Mouse (Mus musculus) stomach, embryonic 16.5 days (tissue): Measurements from ENCODE around the gene Meox1. TPM values are rescaled to one million over a fixed set of nuclear protein-coding genes. Genes with fewer than 3 reads are reported as not detected.

Experiments
- ATAC-seq: fragments of 200-750 bp; cut with Nextera tagmentation; 2 replicates; pipeline ENCODE4 v1.8.0; 2017; ENCODE audit warnings: moderate number of reproducible peaks, moderate TSS enrichment; ENCODE audit not compliant: insufficient read depth, low FRiP score
- H3K27ac ChIP-seq: fragments of 300-500 bp; sonication (generic); 2 replicates; pipeline ENCODE4 v1.5.1; 2014; ENCODE audit warnings: low read length
- H3K27me3 ChIP-seq: fragments of 300-500 bp; sonication (generic); 2 replicates; pipeline ENCODE4 v1.6.1; 2014; ENCODE audit warnings: low read length, control low read depth, mixed read lengths; ENCODE audit not compliant: control insufficient read depth, insufficient read depth
- H3K36me3 ChIP-seq: fragments of 300-500 bp; sonication (generic); 2 replicates; pipeline ENCODE4 v1.6.1; 2014; ENCODE audit warnings: low read length; ENCODE audit not compliant: control insufficient read depth, insufficient read depth
- H3K4me1 ChIP-seq: fragments of 300-500 bp; sonication (generic); 2 replicates; pipeline ENCODE4 v1.6.1; 2014; ENCODE audit warnings: low read length, control low read depth, mixed read lengths; ENCODE audit not compliant: control insufficient read depth, insufficient read depth
- H3K4me2 ChIP-seq: fragments of 300-500 bp; sonication (generic); 2 replicates; pipeline ENCODE4 v1.6.1; 2014; ENCODE audit warnings: low read depth, low read length, mixed read lengths
- H3K4me3 ChIP-seq: fragments of 300-500 bp; sonication (generic); replicated peaks from 2 replicates; pipeline ENCODE4 v1.5.1; 2014; ENCODE audit warnings: mild to moderate bottlenecking, low read length
- H3K9ac ChIP-seq: fragments of 300-500 bp; sonication (generic); 2 replicates; pipeline ENCODE4 v1.6.1; 2014; ENCODE audit warnings: low read length
- H3K9me3 ChIP-seq: fragments of 300-500 bp; sonication (generic); replicated peaks from 2 replicates; pipeline ENCODE4 v1.6.1; 2016; ENCODE audit warnings: low read length, control low read depth; ENCODE audit not compliant: control insufficient read depth
- WGBS: fragments of 180-500 bp; shearing (Covaris S2); extraction: QIAGEN DNeasy Blood & Tissue Kit; methylation state at CpG from one replicate; pipeline ENCODE4 v1.1.7; 2014; 5-methylcytosine and 5-hydroxymethylcytosine counted together
- polyA plus RNA-seq: library from polyadenylated mRNA; unstranded; fragments of >200 nt; fragmentation: Nextera tagmentation; extraction: Ambion mirVana; gene quantifications from 2 replicates; pipeline ENCODE4 v1.2.1, GENCODE M21; 2015

The Meox1 gene
- polyA plus RNA-seq, 1 experiment from 2014 or later: 6.0 TPM

DNA sequence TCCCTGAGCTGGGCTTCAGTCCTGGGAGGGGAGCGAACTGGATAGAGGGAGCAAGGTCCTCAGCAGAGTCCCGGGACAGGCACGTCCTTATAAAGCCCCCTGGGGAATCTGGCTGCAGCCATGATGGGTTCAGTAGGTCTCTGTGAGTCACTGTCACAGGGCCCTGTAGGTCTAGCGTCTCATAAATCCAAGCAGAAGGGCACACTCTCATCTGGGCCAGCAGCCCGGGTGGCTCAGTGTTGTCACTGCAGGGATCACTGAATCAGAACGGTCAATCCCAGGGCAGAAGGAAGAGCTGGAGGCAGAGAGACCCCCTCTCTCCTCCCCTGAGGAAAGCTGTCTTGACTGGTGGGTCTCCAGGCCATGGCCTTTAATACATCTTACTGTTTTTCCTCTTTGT lies 14.6 kb upstream of the Meox1 start:
- H3K9ac ChIP-seq: no peak overlapping the region
- H3K27ac ChIP-seq: no peak overlapping the region
- ATAC-seq: no peak
- no peaks in the 10 kb centered on the region for H3K36me3 ChIP-seq
- no peak overlapping the region for H3K4me3 ChIP-seq
- WGBS: 70% methylated on average over 6 of the region's 6 CpGs
- H3K4me2 ChIP-seq: no peak overlapping the region
- H3K27me3 ChIP-seq: no peaks in the 10 kb centered on the region
- peaks cover 7% of the 10 kb centered on the region; the same call in 1 of the 2 replicates for H3K4me1 ChIP-seq
- H3K9me3 ChIP-seq: no peaks in the 10 kb centered on the region

GRCm38 (mm10) chr11:101905115-101905514 lies 10.9 kb upstream of the Meox1 start:
- Histone ChIP-seq H3K9me3 (no peaks in the 10 kb centered on the region), H3K4me3 (no peak overlapping the region)
- ATAC-seq: peak; percentile 68; the same call in 1 of the 2 replicates

DNA sequence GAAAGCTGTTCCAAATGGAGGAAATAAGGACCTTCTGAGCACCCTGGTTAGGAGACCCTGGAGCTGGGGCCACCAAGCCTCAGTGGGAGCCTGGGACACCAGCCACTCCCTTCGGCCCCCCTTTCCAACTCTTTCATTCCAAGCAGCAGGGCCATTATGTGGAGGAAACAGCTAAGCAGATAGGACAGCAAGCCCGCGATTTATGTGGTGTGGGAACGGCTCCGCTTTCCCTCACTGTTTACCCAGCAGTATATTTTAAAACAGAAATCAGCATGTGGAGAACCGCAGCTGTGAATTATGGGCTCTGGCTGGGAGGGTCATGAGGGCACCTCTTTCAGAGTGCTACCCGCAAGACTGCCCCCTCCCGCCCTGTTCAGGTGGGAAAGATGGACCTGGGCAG lies 7.1 kb upstream of the Meox1 start:
- no peaks in the 10 kb centered on the region for H3K9me3 ChIP-seq
- WGBS: 25% methylated on average over 8 of the region's 8 CpGs
- H3K27me3 ChIP-seq: no peaks in the 10 kb centered on the region
- H3K27ac ChIP-seq: no peak overlapping the region
- no peak for ATAC-seq
- H3K9ac ChIP-seq: no peak overlapping the region
- no peaks in the 10 kb centered on the region for H3K36me3 ChIP-seq
- no peak overlapping the region for H3K4me2 ChIP-seq
- peaks cover 18% of the 10 kb centered on the region for H3K4me1 ChIP-seq
- H3K4me3 ChIP-seq: no peak overlapping the region

More at GRCm38 (mm10) chr11:101905115-101905514, 10.9 kb upstream of the Meox1 start:
- H3K4me1 ChIP-seq: 0 out of 2 replicates have a peak, but pooled peaks cover 9% of the 10 kb centered on the region
- no peak overlapping the region for H3K9ac ChIP-seq
- no peak overlapping the region for H3K4me2 ChIP-seq
- no peak overlapping the region for H3K27ac ChIP-seq
- WGBS: 29% methylated on average over 13 of the region's 13 CpGs
- H3K36me3 ChIP-seq: no peaks in the 10 kb centered on the region
- H3K27me3 ChIP-seq: no peaks in the 10 kb centered on the region

GRCm38 (mm10) chr11:101898328-101898727 lies 4.2 kb upstream of the Meox1 start:
- H3K27ac ChIP-seq: no peak overlapping the region
- H3K4me3 ChIP-seq: no peak overlapping the region
- WGBS: 92% methylated on average over 4 of the region's 4 CpGs
- ATAC-seq: no peak
- no peaks in the 10 kb centered on the region for H3K36me3 ChIP-seq
- H3K27me3 ChIP-seq: peaks cover 4% of the 10 kb centered on the region; the same call in 1 of the 2 replicates
- H3K9ac ChIP-seq: no peak overlapping the region
- H3K4me1 ChIP-seq: peaks cover 22% of the 10 kb centered on the region
- no peak overlapping the region for H3K4me2 ChIP-seq
- H3K9me3 ChIP-seq: no peaks in the 10 kb centered on the region

DNA sequence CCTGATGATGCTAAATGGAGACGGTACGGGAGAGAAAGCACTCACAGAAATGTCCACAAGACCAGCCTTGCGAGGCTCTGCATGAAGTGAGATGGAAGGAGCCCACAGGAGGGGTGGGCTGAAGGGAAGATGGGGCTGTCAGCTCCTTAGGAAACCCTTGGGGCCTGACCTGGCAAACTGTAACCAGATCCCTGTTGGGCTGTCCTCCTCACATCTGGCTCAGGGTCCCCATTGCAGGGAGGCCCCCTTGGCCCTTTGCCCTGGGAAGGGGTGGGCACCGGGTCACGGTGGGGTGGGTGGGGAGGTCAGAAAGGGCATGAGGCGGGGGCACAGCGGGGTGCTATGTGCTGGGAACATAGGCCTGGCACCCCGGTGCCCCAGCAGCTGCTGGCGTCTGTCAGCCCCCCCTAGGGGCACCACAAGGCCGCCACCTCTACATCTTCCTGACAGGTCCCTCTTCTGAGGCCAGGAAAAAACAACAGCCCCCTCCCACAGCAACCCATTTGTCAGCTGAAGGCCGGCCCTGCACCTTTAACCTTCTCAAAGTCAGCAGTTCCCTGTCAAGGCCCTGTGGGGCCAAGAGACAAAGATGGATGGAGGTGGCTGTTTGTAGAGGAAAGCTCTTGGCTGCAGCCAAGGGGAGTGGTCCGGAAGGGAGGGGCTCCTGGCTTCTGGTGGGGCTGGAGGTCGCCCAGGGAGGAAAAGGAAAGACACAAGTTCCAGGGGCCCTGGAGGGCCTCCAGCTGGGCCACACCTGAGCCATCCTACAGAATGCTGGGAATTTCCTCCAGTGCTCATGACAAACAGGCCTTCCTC lies 2.6 kb upstream of the Meox1 start:
- no peak overlapping the region for H3K27ac ChIP-seq
- peak; percentile 48; the same call in 1 of the 2 replicates for ATAC-seq
- H3K4me2 ChIP-seq: no peak overlapping the region
- no peaks in the 10 kb centered on the region for H3K36me3 ChIP-seq
- peak overlapping the region; percentile 35; the same call in 1 of the 2 replicates for H3K9ac ChIP-seq
- peaks cover 22% of the 10 kb centered on the region for H3K4me1 ChIP-seq
- WGBS: 28% methylated on average over 13 of the region's 13 CpGs
- peaks cover 4% of the 10 kb centered on the region; the same call in 1 of the 2 replicates for H3K27me3 ChIP-seq
- H3K9me3 ChIP-seq: no peaks in the 10 kb centered on the region
- H3K4me3 ChIP-seq: no peak overlapping the region

DNA sequence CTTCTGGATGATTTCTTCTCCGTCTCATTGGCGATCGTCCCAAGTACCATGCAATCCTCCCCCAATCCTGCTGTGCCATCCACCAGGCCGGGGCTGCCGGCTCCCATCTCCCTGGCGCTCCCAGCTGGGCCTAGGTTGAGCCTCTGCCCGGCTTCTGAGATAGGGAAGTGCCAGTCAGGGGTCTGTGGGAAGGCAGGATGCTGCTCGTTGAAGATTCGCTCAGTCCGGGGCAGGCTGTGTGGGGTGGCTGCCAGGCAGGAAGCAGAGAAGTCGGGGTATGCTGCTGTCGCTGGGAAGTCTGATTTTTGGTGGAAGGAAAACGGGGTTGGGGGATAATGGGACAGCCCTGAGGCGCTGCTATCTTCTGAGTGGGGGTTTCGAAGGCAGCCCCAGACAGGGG lies 614 bp downstream of the Meox1 start:
- WGBS: 34% methylated on average over 15 of the region's 15 CpGs
- Histone ChIP-seq H3K4me3 (no peak overlapping the region), H3K9me3 (no peaks in the 10 kb centered on the region), H3K4me1 (peaks cover 30% of the 10 kb centered on the region), H3K27ac (no peak overlapping the region), H3K9ac (no peak overlapping the region), H3K36me3 (no peaks in the 10 kb centered on the region), H3K4me2 (peak overlapping the region; percentile 17; the same call in 1 of the 2 replicates), H3K27me3 (peaks cover 4% of the 10 kb centered on the region; the same call in 1 of the 2 replicates)
- ATAC-seq: no peak

DNA sequence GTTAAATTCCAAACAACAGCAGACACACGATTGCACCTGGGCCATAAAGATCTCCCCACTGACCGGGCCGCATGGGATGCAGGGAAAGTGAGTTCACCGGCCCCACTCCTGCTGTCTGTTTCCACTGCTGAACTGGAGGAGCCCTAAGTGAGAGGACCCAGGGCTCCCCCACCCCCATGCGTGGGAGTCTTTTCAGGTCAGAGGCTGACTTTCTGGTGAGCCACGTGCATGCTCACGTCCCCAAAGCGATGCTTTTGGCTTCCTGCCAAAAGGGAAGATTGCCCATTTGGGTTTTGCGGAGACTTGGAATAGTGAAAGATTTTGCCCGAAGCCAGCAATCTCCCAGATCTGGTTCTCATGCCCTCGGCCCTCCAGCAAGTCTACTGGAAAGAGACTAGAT lies 2.7 kb downstream of the Meox1 start:
- Histone ChIP-seq H3K4me2 (no peak overlapping the region), H3K4me1 (peaks cover 21% of the 10 kb centered on the region), H3K27me3 (peaks cover 4% of the 10 kb centered on the region; the same call in 1 of the 2 replicates), H3K4me3 (no peak overlapping the region), H3K36me3 (no peaks in the 10 kb centered on the region), H3K9me3 (no peaks in the 10 kb centered on the region), H3K9ac (no peak overlapping the region), H3K27ac (no peak overlapping the region)
- 17% methylated on average over 11 of the region's 11 CpGs for WGBS
- ATAC-seq: no peak

DNA sequence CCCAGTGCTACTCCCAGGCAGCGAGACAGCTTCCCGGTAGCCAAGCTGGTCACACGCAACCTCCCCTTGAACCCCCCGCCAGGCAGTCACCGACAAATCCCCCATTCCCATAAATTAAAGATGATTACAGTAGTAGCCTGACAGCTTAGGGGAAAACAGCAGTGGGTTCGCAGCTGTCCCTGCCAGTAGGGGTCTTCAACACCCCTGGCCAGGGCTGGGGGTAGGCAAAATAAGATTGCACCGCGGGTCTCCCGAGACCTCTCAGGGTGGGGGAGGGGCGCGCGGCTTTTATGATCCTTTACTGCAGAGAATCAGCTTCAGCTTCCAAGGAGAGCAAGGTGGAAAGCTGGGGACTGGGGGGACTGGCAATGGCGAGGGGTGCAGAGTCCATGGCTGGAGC lies 4.4 kb downstream of the Meox1 start:
- no peak overlapping the region for H3K27ac ChIP-seq
- no peak overlapping the region for H3K4me3 ChIP-seq
- no peaks in the 10 kb centered on the region for H3K27me3 ChIP-seq
- no peaks in the 10 kb centered on the region for H3K9me3 ChIP-seq
- H3K9ac ChIP-seq: no peak overlapping the region
- H3K4me1 ChIP-seq: peaks cover 30% of the 10 kb centered on the region
- H3K4me2 ChIP-seq: no peak overlapping the region; the same call in 1 of the 2 replicates
- no peaks in the 10 kb centered on the region for H3K36me3 ChIP-seq
- 5% methylated on average over 13 of the region's 13 CpGs for WGBS
- ATAC-seq: no peak

DNA sequence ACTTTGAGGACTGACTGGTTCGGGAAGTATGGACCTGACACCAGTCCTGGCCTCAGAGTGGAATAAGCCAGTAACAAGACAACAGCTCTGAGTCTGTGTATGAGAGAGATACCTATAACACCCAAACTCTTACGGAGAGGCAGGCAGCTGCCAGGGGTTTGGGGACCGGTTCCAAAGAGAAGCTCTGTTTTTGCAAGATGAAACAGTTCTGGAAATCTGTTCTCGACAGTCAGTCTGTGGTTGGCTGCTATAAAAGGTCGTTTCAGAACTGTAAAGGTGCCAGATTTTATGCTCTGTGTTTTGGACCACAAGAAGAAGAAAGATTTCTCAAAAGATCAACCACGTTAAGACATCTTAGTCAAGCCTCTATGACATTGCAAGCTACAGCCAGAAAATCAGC lies 5.4 kb downstream of the Meox1 start:
- Histone ChIP-seq H3K9me3 (no peaks in the 10 kb centered on the region), H3K4me2 (no peak overlapping the region), H3K9ac (no peak overlapping the region), H3K36me3 (no peaks in the 10 kb centered on the region), H3K27me3 (no peaks in the 10 kb centered on the region), H3K4me3 (no peak overlapping the region), H3K4me1 (peaks cover 22% of the 10 kb centered on the region), H3K27ac (no peak overlapping the region)
- WGBS: 48% methylated on average over 6 of the region's 6 CpGs
- ATAC-seq: no peak
